Mouse (Mus musculus) layer of hippocampus, postnatal 25 days (tissue): ENCODE results near the gene Myf5. TPM values are rescaled to one million over a fixed set of nuclear protein-coding genes. Genes with fewer than 3 reads are reported as not detected.

Source experiments
- DNase-seq, 2 experiments: peaks; one replicate each; pipeline ENCODE4 v3.0.0; 2022; ENCODE audit warnings: mixed read lengths in 2 of 2, low spot score in 1 of 2; ENCODE audit errors: extremely low spot score in 1 of 2
- total RNA-seq, 2 experiments: library from RNA; stranded (reverse); gene quantifications; 2 replicates each; pipeline ENCODE4 v1.2.3; 2021

The Myf5 gene
- total RNA-seq = not detected

DNA sequence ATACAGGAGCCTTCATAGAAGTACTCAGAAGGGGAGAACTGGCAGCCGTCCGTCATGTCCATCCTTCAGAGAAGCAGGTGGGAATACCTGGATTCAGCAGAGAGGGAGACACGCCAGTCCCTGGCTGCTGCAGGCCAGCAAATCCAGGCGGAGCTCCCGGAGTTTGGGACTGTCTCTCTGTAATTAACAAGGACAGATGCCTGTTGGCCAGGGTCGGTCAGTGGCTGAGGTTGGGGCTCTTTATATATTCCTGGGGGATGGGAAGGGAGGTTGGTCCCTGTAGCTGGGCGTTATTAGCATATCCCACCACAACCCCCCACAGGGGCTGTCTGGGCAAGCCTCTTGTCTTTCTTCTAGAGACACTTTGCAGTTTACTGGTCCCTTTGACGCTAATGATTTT lies at the start of gene Myf5:
TSS of gene Myf5 (minus strand) at position 265 of the 400 bp plus-strand sequence.
- DNase-seq = no peak

DNA sequence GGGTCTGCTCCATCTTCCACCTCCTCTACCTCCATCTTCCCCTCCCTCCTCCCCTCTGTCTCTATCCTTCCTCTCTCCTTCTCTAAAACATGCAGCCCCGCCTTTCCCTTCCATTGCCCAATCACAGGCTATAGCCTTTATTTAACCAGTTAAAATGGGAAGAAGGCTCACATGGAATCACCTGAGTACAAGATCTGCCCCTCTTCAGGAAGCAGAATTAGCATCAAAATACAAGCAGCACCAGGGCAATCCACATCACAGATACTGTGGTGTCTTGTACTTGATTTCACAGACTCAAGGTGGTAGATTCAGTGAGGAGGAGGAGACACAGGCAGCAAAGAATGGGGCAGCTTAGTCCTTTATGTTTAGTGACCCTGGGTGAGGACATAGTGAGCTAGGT lies 42.8 kb upstream of the Myf5 start:
- DNase-seq = no peak

DNA sequence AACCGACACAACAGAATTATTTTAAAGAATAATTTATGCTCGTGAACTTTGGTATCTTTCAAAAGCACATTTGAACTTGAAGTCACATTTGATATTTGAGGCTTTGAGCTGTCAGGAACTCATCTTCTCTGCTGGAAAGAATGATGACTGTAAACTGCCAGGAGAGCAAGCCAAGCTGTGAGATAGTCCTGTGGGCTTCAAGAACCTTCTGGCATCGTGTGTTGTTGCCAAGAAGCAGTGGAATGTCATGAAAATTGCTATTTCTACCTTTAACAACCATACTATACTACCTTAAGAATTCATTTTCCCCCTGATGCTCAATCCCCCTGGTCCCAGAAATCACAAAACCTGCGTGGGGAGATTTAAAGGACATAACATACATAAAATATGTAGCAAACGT lies 33.3 kb upstream of the Myf5 start:
- DNase-seq = no peak

DNA sequence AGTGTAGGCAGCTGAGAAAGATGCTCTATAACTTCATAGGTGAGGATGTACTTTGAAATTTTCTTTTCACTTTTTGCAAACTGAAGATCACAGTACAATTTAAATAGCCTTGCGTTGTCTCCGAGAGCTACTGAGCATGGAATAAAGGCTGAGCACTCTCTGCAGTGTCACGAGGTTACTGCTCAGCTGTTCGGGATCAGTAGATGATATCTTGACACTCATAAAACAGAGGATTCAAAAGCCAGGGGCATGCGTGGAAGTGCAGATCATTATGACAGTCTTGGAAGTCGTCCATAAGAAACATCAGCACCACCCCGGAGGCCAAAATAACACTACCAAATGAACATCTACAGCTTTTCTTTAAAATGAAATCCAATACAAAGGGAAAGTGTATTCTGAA lies 30.7 kb upstream of the Myf5 start:
- DNase-seq = no peak

DNA sequence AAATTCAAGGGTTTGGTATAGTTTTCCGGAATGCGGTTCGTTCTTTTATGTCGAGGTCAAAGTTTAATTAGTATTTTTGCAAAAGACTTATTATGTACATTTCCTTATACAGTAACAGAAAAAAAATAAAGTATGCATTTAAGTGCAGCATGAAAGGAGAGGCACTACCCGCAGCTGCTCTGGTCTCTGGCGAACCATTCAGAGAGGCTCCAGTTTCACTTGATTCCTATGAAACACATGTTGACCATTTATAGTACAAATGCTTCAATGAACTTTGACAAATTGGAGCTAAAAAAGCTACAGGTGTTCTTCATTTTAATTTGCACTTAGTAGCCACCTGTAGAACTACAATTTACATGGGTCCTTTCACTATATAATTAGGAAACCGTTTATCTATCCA lies 28.8 kb upstream of the Myf5 start:
- DNase-seq = no peak

DNA sequence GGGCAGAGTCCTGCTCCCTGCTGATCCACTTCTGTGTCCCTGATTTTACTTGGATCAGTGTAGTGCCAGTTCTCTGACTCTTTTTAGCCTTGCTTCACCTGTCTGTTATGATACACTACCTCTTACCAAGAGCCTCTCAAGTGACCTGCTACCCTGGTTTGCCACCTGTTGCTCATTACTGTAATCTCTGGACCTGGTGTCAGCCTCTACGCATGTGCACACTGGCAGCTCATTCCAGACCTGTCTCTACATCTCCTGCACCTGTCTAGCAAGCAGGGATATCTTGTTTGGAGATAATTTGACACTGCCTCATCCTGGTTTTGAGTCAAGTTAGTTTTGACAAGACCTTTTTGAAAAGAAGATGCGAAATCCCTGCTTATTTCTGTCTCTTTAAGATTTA lies 20.5 kb upstream of the Myf5 start:
- DNase-seq = no peak

DNA sequence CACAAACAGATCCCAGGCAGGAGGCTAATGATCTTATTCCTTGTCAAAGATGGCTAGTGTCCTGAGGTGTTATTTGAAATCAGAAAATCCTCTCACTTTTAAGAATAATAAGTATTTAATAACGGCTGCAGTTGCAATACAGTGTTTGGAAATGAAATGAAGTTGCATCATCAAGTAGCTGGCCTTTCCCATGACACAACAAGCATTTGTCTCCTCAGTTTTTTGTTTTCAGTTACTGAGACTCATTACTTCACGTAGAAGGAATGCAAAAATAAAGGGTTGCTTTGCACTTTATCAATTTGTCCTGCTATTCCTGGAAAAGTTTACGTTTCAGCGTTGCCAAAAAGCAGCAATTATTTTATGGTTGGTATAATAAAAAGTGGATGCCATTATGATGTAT lies 17.5 kb upstream of the Myf5 start:
- DNase-seq = no peak

DNA sequence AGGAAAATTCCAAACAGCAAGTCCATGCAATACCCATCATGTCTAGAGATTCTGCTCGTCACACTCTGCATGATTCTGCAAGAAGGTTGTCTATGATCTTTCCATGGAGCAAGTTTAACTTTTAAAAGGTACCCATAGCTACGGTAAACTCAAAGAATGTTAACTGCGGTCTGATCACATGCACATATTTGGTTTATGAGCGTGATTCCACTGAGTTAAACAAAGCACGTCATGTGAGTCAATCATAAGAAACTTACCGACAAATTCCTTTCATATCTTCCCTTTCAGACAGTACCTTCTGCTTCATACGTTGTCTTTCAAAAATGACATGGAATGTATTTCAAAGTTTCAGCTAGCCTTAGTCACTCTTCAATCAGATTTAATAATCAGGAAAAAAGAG lies 16.3 kb upstream of the Myf5 start:
- DNase-seq = no peak

DNA sequence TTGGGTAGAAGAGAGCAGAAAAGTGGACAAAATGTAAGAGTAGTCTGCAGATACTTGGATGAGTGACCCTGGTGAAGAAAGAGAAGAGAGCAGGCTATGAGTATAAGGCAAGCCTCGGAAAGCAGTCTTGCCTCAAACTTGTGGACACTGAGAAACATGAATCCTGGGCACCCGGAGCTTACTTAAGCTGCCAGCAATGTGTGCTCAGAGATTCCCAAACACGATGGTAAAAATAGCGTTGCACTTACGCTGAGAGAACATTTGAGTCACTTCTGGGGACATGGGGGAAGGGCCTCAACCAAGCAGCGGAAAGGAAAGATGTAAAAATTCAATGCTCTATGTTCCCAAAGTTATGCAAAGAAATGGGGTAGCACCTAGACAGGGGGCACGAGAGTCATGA lies 13.7 kb upstream of the Myf5 start:
- DNase-seq = no peak

DNA sequence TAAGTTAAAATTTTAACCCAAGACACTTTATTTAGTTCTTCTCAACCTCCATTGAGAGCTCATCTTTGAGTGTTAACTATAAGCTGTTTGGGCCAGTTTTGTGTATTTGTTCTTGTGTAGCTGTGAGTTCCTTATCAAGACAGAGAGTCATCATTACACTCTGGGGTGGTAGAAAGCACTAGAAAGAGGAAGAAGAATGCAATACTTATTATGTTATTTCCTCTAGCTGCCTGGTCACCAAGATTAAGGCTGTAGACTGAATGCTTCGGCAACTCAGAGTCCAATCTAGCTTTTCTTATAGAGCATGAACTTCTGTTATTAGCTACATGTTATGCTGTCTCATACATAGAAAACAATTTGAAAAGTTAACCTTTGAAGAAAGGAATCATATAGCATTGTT lies 10.5 kb upstream of the Myf5 start:
- DNase-seq = no peak

DNA sequence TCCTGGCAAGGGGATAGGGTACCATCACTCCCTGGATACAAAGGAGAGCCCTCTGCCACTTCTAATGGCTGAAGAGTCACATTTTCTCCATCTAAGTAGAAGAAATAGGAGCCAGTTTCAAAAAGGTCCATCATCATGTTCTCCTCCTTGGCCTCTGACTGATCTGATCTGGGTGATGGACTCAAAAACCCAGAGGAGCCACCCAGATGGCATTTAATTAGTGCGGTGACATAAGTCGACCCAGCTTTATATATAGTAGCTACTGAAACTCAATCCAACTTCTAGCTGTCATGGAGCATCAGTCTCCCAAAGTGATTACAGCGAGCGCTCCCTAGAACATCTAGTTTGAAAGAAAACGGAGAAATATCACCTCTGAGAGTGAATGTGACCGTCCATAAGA lies 8.6 kb upstream of the Myf5 start, which contains the start of gene Myf6:
TSS of gene Myf6 (minus strand) at position 170 of the 400 bp plus-strand sequence.
- no peak for DNase-seq

DNA sequence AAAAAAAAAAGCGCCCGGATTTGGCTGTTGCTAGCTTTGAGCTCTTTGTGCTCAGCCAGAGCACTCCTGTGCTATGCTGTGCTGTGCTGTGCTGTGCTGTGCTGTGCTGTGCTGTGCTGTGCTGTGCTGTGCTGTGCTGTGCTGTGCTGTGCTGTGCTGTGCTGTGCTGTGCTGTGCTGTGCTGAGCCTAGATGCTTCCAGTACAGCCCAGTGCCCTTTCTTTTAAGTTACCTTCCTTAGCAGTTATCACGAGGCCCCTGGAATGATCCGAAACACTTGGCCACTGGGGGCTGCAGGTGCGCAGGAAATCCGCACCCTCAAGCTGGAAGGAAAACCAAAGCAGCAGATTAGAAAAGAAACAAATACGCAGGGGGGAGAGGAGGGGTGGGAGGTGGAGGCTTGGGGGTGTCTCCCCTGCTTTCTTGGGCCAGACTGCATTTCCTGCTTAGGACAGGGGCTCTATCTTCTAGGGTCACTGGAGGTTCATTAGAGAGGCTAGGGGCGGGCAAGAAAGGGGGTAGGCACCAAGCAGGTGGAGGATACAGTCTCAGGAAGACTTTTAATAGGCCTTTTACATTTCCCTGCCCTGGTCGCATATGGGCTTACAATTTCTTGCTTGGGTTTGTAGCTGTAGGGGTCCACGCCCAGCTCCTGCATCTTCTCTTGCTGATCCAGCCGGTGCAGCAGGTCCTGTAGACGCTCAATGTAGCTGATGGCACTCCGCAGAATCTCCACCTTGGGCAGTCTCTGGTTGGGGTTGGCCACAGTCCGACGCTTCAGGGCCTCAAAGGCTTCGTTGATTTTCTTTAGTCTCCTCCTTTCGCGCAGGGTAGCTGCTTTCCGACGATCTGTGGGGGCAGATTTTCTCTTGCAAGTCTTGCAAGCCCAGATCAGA lies 7.9 kb upstream of the Myf5 start:
- no peak for DNase-seq

DNA sequence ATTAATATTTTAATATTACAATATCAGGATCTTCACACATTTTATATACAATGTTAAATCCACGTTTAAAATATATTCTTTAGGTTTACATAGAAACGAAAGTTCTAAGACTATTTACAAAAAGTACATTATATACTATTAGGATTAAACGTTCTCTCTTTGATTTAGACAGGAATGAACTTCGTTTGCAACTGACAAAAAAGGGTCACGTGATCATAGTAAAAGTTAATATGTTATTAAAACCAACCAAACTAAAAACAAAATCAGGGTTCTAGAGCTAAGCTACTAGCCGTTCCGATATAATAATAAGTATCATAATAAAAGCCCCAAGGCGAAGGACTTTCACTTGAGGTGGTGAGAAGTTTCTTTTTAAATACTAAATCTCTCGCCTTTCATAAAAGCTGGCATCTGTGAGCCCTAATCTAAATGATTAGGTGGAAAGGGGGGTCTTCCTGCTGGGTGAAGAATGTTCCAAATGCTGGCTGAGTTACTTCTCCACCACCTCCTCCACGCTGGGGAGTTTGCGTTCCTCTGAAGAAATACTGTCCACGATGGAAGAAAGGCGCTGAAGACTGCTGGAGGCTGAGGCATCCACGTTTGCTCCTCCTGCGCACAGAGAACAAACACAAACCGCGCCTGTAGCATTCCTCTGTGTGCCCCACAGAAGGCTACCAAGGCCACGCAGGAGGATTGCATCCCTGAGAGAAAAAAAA lies 7.1 kb upstream of the Myf5 start:
- no peak for DNase-seq

DNA sequence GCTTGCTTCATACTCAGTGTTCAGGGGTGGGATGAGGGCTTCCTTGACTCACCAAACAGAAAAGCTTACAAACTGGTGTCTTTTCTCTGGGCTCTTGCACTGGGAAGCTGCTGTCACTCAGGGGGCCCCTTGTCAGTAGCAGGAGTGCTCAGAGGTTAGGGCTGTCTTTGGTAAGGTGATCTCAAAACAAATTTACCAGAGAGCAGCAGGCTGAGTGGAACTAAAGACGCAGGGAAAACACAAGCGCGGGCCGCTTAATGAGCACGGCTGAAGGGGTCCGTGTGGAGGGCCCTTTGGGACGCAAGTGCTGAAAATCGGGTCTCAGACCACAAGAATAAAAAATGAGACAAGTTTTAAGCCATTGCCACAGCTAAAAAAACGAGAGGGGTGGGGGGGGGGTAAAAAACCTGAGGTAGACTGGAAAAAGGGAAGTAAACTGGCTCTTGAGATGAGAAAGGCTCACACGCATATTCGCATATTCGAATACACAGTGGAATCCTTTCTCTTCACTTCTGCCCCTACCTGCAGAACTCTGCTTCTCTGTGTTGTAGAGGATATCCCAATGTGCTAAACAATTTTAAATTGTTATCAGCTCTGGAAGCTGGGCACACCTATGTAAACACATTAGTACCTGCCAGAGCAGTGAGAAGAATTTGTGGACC lies 2.9 kb upstream of the Myf5 start:
- no peak for DNase-seq

DNA sequence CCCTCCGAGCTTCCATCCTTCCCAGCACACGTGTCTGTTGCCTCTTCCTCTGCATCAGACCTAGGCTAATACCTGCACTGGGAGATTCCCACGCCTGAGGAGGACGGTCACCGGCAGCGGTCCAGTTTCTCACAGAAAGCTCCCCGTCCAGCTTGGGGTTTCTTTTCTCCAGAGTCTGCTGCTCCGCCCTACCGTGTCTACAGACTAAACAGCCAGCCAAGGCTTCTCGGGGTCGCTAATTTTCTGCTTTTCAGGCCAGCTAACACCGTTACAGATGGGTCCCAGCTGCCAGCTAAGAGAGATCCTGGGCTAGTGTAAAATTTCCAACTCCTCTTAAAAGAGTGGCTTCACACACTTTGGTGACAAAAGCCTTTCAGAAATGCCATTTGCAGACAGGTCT lies 836 bp upstream of the Myf5 start:
- no peak for DNase-seq

DNA sequence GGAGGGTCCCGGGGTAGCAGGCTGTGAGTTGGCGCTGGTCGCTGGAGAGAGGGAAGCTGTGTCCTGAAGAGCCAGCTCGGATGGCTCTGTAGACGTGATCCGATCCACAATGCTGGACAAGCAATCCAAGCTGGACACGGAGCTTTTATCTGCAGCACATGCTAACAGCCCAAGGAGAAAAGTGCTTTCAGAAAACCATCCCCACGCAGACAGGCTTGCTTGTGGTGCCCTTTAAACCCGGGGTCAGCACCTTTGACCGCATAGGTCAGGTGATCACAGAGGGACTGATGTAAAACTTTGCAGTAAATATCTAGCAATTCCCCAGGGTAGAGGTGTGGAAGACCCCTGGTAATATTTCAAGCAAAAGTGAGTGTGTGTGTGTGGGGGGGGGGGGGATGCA lies 1.9 kb downstream of the Myf5 start:
- no peak for DNase-seq

DNA sequence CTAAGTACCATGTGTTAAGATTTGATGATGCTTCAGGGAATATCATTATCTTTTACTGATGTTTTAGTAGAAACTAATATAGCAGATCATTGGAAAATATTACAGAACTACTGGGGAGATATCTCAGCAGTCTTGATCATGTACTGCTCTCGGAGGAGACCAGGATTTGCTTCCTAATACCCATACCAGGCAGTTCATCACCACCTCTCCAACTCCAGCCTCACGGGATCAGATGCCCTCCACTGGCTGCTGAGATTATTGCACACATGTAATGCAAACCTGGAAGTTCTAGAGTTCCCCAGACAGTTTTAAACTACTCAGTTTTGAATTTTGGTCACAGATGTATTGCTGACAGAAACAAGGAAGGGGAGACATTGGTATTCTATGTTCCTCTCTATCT lies 12.4 kb downstream of the Myf5 start:
- no peak for DNase-seq

DNA sequence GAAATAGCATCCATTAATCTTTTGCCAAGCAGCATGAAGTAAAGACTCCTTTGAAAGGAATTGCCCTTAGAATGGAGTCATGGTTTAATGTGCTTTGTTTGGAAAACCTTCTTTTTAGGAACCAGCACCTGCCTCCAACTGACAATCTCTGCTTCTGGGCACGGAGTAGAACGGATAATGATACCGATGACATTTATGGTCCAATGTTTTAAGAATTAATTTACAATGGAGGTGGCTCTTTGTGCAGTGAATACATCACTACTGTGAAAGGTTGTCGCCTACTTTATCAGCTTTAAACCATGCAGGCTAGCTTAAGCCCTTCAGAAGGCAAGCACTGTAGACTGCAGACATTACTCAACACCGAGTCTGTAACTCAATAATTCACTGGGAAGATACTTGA lies 14.2 kb downstream of the Myf5 start:
- DNase-seq = no peak

DNA sequence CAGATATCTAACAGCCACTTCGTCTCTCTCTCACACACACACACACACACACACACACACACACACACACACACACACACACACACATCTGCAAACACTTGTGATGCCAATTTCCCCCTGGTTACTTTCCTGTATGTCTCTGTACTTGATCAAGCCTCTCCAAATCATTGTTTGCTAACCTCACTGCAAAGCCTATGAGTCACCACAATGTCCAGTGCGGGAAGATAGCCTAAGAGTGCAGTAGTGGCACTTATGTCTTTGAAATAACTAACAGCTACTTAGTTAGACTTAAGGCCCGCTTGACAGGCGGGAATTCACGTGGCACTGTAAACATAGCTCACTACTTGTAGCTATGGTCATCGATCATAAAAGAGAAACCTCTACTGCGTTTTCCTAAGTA lies 18.1 kb downstream of the Myf5 start:
- DNase-seq = no peak

DNA sequence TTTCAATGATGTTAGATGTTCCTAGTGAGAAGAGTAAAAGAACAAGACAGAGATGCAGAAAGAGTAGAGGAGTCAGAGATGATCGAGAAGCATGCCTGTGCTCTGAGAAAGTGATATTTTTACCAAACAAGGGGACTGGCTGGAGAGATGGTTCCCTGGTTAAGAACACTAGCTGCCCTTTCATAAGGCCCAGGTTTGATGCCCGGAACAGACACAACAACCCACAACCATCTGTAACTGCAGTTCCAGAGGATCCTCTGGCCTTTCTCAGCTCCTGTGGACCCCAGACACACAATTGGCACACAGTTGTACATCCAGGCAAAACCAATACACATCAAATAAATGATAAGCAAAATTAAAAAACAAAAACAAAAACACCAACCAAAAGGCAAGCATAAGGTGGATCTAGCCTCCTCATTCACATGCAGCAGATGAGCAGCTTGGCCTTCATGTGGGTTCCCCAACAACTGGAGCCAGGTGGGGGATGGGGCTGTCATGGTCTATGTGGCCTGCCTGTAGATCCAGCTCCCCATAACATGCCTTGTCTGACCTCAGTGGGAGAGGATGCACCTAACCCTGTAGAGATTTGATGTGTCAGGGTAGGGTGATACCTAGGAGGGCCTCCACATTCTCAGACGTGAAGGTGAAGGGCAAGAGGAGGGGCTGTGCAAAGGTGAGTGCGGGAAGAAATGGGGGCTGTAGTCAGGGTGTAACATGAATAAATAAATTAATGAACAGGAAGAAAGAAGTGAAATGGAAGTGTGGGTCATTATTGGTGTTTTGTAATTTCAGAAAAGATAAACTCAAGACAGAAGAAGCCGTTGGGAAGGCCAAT lies 36.2 kb downstream of the Myf5 start:
- no peak for DNase-seq

DNA sequence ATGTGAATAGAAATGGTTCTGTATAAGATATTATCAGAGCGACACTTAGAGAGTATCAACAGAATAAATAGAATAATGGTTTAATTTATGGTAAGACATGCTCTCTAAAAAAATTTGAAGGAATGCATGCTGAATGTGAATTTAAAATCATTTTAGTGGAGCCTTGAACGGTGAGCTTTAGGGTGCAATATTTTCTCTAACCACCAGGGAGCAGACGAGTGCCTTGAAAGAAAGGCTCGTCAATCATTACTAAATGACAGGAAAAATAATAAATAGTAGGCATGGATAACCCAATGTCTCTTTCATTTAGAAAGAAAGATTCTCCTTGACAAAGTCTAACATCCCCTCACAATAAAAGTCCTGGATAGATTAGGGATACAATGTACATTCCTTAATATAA lies 43.2 kb downstream of the Myf5 start:
- DNase-seq = peak; percentile 14 to 66
